Mouse (Mus musculus) leukemia stem cell, adult 10-12 weeks (primary cell): ENCODE results near the gene Mpv17. TPM values are rescaled to one million over a fixed set of nuclear protein-coding genes. Genes with fewer than 3 reads are reported as not detected.

ENCODE experiments used
- polyA plus RNA-seq: library from polyadenylated mRNA; stranded (reverse); fragments of >175 nt; gene quantifications from 2 replicates; pipeline ENCODE4 v1.2.3, GENCODE M21; 2012; ENCODE audit warnings: low replicate concordance

Gene Mpv17
- polyA plus RNA-seq = 8.5 and 16.4 TPM in 2 replicates

DNA sequence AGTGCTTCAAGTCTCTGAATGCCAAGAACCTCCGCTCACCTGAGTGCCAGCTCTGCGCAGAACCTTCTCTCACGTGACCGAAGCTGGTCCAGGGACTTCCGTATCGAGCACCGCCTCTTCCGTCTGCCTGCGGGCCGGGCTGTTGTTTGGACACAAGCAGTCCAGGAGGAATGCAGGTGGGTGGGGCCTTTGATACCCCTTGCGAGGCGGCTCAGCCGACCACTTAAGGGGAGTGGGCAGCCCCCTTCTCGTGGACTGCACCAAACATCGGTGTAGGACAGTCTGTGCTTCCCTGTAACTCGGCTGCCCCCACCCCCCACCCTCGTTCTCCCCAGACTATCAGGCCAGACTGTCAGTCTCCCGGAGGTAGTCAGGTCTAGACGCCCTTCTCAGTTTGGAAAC lies at the start of gene Mpv17:
Gene Mpv17 (minus strand): TSS at position 100 of the 402 bp plus-strand sequence.

DNA sequence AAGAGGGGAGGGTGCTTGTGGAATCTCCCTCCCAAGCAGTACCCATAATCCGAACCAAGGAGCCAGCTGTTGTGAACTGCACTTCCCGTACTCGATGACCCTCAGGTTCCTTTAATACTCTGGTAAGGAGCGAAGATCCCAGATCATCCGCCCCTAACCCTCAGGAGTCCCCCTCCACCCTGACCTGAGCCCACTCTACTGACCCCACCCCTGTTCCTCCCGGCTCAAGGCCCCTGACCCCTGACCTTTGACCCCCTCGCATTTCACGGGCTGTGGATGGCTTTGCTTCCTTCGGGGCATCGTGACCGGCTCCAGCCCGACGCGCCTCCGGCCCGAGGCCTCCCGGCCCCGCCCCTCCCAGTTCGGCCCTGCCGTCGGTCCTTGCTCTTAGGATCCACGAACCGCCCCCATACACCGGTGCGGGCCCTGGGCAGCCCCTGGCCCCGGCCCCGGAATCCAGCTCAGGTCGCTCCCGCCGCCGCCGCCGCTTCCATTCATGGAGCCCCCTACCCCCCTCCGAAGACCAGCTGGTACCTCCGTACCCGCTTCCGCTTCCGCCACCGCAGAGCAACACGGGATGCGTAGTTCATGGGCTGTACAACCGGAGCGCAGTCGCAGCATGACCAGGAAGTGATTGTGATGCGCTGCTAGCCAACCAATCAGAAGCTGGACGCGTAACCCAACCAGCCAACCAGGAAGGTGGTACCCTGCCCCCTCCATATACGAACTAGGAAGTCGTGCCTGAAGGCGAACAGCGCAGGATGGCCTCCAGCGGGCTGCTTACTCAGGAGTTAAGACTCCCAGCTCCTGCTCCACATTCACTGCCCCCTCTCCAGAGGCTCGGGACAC lies 47.9 kb upstream of the Mpv17 start, which contains the start of gene Zfp513:
Gene Zfp513 (minus strand): TSS at position 562 of the 849 bp plus-strand sequence.

DNA sequence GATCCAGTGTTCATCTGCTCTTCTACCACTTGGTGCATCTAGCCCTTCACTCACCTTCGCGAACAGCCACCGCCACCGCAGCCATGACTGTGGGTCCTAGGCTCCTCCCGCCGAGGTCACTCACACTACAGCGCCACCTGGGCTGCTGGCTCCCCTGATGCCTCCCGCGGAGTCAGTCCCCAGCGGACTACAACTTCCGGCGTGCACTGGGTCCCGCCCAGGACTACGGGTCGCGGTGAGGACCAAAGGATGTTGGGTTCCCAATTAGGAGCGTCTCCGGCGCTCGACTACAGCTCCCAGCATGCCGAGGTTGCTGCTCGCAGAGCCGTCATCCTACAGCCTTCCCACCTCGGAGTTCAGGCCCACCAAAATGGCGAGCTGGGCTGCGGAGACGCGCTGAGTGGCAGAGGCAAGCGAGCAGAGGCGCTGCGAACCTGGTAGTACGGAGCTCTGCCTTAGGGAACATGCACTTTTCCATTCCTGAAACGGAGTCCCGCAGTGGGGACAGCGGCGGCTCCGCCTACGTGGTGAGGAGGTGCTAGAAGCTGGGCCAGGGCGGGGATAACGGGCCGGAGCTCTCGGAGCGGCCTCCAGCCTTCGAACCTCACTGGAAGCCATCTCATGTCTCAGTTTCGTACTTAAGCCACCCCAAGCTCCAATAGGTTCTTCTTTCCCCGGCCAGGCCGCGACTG lies 39.0 kb upstream of the Mpv17 start, which contains the start of the genes Snx17 and Eif2b4:
Gene Snx17 (plus strand): TSS at position 289 of the 692 bp plus-strand sequence.
Gene Eif2b4 (minus strand): TSS at position 492 of the 692 bp plus-strand sequence.

DNA sequence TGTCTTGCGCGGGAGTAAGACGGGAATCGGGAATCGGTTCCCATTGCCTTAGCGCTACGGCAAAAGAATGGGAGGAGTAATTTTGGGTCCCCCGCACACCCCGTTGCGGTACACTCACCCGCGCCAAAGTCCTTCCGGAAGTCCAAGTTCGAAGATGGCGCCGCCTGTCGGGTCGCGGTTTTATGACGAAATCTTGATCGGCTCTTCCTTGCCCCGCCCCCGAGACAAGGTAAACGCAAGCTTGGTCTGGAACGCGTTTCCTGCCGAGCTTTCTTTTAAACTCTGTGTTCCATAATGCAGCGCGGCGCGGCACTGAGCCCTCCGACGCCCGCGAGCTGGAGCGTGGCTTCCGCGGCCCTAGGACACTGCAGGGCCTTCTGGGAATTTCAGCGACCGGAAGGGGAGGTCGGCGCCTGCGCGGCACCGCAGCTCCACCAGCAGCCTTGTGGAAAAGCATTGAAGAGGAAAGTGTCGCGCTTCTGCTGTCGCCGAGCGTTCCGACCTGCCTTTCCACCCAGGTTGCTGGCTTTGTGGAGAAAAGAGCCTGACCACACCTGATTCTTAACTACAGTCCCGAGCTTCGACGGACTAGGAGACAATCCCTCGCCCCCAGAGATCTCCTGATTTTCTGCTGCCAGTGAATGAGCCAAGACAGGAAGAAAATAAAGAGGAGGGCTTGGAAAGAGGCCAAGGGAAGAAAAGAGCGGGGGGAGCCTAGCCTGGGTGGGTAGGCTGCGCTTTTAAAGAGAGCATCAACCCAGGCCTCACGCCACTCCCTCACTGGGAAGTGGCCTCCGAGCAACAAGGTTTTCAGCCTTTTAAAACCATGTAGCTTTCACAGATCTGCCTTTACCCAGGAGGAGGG lies 25.9 kb upstream of the Mpv17 start, which contains the start of the genes Gm29609 and Gtf3c2:
Gene Gm29609 (minus strand): TSS at position 146 of the 865 bp plus-strand sequence.
Gene Gtf3c2 (minus strand): TSS at position 379 of the 865 bp plus-strand sequence.

DNA sequence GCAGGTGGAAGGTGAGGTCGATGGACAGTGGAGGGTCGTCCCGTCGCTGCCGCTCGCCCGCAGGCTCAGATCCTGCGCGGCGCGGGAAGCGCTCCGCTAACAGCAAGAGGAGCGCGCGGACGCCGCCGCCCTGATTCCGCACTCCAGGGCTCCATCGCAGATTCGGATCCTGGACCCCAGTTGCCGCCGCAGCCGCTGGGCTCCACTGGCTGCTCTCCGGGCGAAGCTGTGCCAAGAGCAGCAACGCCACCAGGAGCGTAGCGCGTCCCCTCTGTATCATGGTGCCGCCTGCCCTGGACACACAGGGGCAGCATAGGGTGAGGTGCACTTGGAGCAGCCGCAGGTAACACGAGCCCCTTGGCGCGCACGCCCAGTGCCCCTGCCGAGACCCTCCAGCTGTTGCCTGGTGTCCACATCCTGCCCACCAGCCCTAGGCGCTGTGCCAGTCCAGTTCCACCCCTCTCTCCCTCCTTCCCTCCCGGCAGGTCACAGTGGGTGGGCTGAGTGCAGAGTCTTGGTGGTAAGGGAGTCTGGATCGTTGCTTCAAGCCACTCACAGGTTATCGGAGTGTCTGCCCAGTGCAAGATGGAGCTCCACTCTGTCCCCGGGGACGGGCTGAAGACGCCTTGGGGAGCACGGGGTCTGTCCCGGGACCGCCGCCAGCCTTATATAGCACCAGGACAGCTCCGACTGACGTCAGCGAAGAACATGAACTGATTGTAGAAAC lies 15.6 kb downstream of the Mpv17 start, which contains the start of gene Ucn:
Gene Ucn (minus strand): TSS at position 589 of the 727 bp plus-strand sequence.

DNA sequence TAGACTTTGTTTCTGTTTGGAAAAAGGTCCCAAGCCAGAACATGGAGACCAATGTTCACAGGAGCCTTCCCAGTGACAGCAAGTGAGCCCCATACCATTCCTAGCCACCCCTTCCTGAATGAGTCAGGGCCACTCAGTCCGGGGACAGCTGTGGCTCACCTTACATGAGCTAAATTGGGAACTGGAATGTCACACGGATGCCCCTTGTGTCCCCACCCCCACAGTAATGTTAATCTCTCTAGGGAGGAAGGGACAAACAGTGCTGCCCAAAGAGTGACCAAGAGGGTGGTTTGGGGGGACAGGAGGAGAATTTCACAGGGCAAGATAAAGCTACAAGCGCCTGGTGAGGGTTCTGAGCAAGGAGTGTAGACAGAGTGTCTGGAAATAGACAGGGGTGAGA lies 37.7 kb downstream of the Mpv17 start, which contains the start of gene Trim54:
Gene Trim54 (plus strand): TSS at position 359 of the 400 bp plus-strand sequence.

DNA sequence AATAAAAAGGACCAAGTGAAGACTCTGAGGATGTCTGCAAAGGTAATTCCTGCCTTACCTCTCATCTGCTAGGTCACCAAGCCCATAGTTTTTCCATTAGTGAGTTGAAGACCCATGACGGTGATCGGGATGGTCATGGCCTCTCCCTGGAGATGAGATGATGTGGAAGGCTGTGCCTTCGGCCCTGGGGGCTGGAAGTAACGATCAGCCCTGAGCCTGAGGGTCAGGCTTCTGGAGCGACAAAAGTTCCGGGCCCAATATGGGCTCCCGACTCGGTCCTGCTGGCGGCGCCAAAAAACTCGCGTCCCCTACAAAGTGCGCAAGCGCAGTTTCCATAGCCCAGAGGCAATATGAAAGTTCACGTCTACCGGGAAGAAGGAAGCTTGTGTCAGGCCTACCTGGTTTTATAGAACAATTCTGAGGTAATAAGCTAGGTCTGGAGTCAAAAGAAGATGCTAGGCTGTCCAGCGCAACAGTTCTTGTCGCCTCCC lies 46.0 kb downstream of the Mpv17 start, which contains the start of gene Slc30a3:
Gene Slc30a3 (minus strand): TSS at position 238 of the 491 bp plus-strand sequence.

DNA sequence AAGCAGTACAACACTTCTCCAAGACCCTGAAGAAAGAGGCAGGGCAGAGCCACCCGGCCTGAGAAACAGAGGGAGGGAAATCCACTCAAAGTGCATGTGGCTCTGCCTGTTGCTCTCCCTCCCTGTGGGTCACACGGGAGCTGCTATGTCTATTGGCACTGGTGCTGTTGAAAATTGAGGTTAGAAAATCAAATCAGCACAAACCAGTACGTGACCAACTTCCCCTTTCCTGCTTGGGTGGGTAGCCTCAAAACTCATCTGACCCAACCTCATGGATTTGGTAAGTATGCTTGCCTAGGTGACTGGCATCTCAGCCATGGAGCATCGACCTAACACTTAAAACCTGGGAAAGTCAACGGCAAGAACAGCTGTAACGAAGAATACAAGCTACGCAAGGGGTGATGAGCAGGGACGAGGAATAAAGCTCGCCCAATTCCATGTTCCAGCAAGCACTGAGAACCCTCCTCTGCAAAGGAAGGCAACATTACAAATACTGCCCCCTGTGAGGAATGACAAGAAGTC lies 48.2 kb downstream of the Mpv17 start, which contains the start of gene Dnajc5g:
Gene Dnajc5g (plus strand): TSS at position 472 of the 522 bp plus-strand sequence.

Other genes starting within 250 kb of the Mpv17 start
- gene Ost4, start 246.5 kb downstream of the Mpv17 start, polyA plus RNA-seq = 52.3 and 99.1 TPM in 2 replicates
- gene Emilin1, start 240.8 kb downstream of the Mpv17 start, polyA plus RNA-seq = 5.9 and 22.8 TPM in 2 replicates
- 6.8 and 14.6 TPM in 2 replicates for gene Khk, start 232.8 kb downstream of the Mpv17 start, polyA plus RNA-seq
- not detected in 2 replicates for gene Cgref1, start 208.7 kb downstream of the Mpv17 start, polyA plus RNA-seq
- 106 and 114 TPM in 2 replicates for gene Preb, start 193.9 kb downstream of the Mpv17 start, polyA plus RNA-seq
- gene Tcf23, start 185.6 kb downstream of the Mpv17 start, polyA plus RNA-seq = 0.23 and 0.33 TPM in 2 replicates
- 8.0 and 9.4 TPM in 2 replicates for gene Atraid, start 105.9 kb downstream of the Mpv17 start, polyA plus RNA-seq
- 1.1 and 10.6 TPM in 2 replicates for gene Slc5a6, start 105.3 kb downstream of the Mpv17 start, polyA plus RNA-seq
- gene Cad, start 99.5 kb downstream of the Mpv17 start, polyA plus RNA-seq = 574 and 647 TPM in 2 replicates
- not detected in 2 replicates for gene Dnajc5g, start 48.0 kb downstream of the Mpv17 start, polyA plus RNA-seq
- gene Slc30a3, start 46.0 kb downstream of the Mpv17 start, polyA plus RNA-seq = 0.68 TPM in 1 of 2 replicates, not detected in the other
- not detected in 2 replicates for gene Trim54, start 37.5 kb downstream of the Mpv17 start, polyA plus RNA-seq
- not detected in 2 replicates for gene Ucn, start 15.4 kb downstream of the Mpv17 start, polyA plus RNA-seq
- gene Gm29609, start 25.7 kb upstream of the Mpv17 start, polyA plus RNA-seq = 6.5 and 9.2 TPM in 2 replicates
- 26.5 and 69.9 TPM in 2 replicates for gene Gtf3c2, start 25.9 kb upstream of the Mpv17 start, polyA plus RNA-seq
- 13.8 and 16.2 TPM in 2 replicates for gene Snx17, start 39.0 kb upstream of the Mpv17 start, polyA plus RNA-seq
- gene Eif2b4, start 39.2 kb upstream of the Mpv17 start, polyA plus RNA-seq = 180 and 338 TPM in 2 replicates
- gene Zfp513, start 48.1 kb upstream of the Mpv17 start, polyA plus RNA-seq = 37.9 and 81.8 TPM in 2 replicates
- gene Ppm1g, start 66.4 kb upstream of the Mpv17 start, polyA plus RNA-seq = 522 and 770 TPM in 2 replicates
- gene Nrbp1, start 86.6 kb upstream of the Mpv17 start, polyA plus RNA-seq = 13.0 and 17.5 TPM in 2 replicates
- 0.36 TPM in 1 of 2 replicates, not detected in the other for gene Gm9970, start 87.0 kb upstream of the Mpv17 start, polyA plus RNA-seq
- gene Krtcap3, start 97.4 kb upstream of the Mpv17 start, polyA plus RNA-seq = 3.8 and 11.2 TPM in 2 replicates
- 5.5 and 6.3 TPM in 2 replicates for gene Ift172, start 136.9 kb upstream of the Mpv17 start, polyA plus RNA-seq
- gene Fndc4, start 141.8 kb upstream of the Mpv17 start, polyA plus RNA-seq = 0.57 and 2.1 TPM in 2 replicates
- 0.19 TPM in 1 of 2 replicates, not detected in the other for gene Gckr, start 143.2 kb upstream of the Mpv17 start, polyA plus RNA-seq